Mouse (Mus musculus) cerebellum, adult 2 months (tissue): ENCODE data around the gene She. TPM values are rescaled to one million over a fixed set of nuclear protein-coding genes. Genes with fewer than 3 reads are reported as not detected.
"Not testable (repeated sequence)": the region's sequence is repeated elsewhere in the genome, so short reads cannot be mapped to it uniquely, and the experiment has no call there.

Experiments
- DNase-seq, 2 experiments: peaks; one replicate each; pipeline ENCODE4 v3.0.0; 2021
- H3K27ac ChIP-seq: fragments of 200-500 bp; 2 replicates; pipeline ENCODE4 v1.5.1; 2012; ENCODE audit warnings: low read length, control low read depth, inconsistent platforms; ENCODE audit not compliant: insufficient read depth
- H3K27me3 ChIP-seq: fragments of 200-500 bp; 2 replicates; pipeline ENCODE4 v1.6.1; 2012; ENCODE audit warnings: inconsistent platforms, mild to moderate bottlenecking, low read length, moderate library complexity; ENCODE audit not compliant: control insufficient read depth, insufficient read depth
- H3K4me1 ChIP-seq: fragments of 200-500 bp; 2 replicates; pipeline ENCODE4 v1.6.1; 2011; ENCODE audit warnings: low read length; ENCODE audit not compliant: control insufficient read depth, insufficient read depth
- H3K4me3 ChIP-seq: fragments of 200-500 bp; replicated peaks from 2 replicates; pipeline ENCODE3; 2011; ENCODE audit warnings: mild to moderate bottlenecking, low read depth, low read length, control low read depth; ENCODE audit not compliant: insufficient read depth
- CTCF ChIP-seq: fragments of 200-500 bp; IDR thresholded peaks from 2 replicates; pipeline ENCODE4 v1.5.1; 2011; ENCODE audit warnings: low read depth, mild to moderate bottlenecking, control low read depth, low read length, moderate library complexity, borderline replicate concordance; ENCODE audit not compliant: insufficient read depth
- POLR2A ChIP-seq: fragments of 200-500 bp; IDR thresholded peaks from 2 replicates; pipeline ENCODE4 v1.6.1; 2011; ENCODE audit warnings: low read length, control low read depth, borderline replicate concordance; ENCODE audit not compliant: insufficient read depth
- WGBS: fragments of 180-500 bp; shearing (Covaris S2); methylation state at CpG from one replicate; pipeline ENCODE4 v1.1.7; 2018; 5-methylcytosine and 5-hydroxymethylcytosine counted together
- polyA plus RNA-seq: library from polyadenylated mRNA; depleted of rRNA; stranded (reverse); fragments of >200 nt; gene quantifications from 2 replicates; pipeline ENCODE4 v1.2.3, GENCODE M21; 2012

The She gene
- polyA plus RNA-seq, 1 experiment, result 1.9 TPM

DNA sequence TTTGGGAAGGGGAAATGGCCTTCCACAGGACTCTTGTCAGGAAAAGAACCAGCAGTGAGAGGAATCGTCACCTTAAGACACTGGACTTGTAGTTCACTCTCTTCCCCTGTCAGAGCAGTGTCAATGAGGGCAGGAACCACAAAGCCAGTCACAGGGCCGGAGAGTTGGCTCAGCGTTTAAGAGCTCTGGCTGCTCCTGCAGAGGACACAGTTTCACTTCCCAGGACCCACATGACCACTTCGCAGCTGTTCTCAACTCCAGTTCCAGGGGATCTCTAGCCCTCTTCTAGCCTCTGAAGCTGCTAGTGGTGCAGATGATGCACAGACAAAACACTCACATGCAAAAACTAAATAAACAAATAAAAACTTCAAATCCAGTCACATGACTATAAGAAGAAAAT, 34.8 kb upstream of the She start:
- H3K4me1 ChIP-seq, result no peaks in the 10 kb centered on the region
- WGBS, result 29% methylated on average over 4 of the region's 4 CpGs
- TF ChIP-seq POLR2A, result no peak
- no peak for TF ChIP-seq CTCF
- no peak overlapping the region for H3K4me3 ChIP-seq
- no peaks in the 10 kb centered on the region for H3K27me3 ChIP-seq
- H3K27ac ChIP-seq, result no peak overlapping the region
- DNase-seq, result no peak

DNA sequence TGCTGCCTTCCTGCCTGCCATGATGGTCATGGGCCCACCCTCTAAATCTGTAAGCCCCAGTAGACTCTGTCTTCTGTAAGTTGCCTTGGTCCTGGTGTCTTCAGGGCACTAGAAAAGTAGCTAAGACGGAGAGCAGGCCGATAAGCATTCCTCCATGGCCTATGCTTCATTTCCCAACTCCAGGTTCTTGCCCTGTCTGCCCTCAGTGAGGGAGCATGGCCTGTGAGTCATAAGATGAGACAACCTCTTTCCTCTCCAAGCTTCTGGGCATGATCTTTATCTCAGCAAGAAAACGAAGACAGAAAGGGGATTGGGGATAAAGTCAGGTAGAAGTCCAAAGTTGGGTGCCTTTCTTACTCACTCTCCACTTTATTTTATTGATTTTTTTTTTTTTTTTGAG, 32.7 kb upstream of the She start:
- WGBS, result 83% methylated on average over 3 of the region's 3 CpGs
- H3K27me3 ChIP-seq, result no peaks in the 10 kb centered on the region
- H3K27ac ChIP-seq, result no peak overlapping the region
- no peak for DNase-seq
- TF ChIP-seq CTCF (no peak), POLR2A (no peak)
- H3K4me1 ChIP-seq, result no peaks in the 10 kb centered on the region
- no peak overlapping the region for H3K4me3 ChIP-seq

DNA sequence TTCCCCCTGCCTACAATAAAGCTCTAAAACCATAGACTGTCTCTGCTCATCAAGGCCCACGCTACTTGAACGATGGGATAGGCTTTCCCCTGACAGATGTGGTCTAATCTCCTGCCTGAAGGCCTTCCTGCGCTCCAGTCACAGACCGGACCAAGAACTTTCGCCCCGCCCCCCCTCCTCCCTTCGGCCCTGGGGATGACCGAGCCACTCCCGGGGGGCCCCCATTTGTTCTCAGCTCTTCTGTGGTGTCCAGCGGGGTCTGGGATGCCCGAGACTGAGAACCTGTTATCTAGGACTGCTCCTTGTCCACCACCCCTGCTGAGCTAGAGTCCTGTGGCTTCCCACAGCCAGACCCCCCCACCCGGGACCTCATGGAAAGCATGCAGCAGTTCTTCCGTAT, 31.7 kb upstream of the She start:
- Histone ChIP-seq H3K4me1 (no peaks in the 10 kb centered on the region), H3K27me3 (no peaks in the 10 kb centered on the region), H3K4me3 (no peak overlapping the region), H3K27ac (no peak overlapping the region)
- WGBS, result 16% methylated on average over 13 of the region's 13 CpGs
- TF ChIP-seq CTCF, result no peak
- TF ChIP-seq POLR2A, result no peak
- no peak for DNase-seq

DNA sequence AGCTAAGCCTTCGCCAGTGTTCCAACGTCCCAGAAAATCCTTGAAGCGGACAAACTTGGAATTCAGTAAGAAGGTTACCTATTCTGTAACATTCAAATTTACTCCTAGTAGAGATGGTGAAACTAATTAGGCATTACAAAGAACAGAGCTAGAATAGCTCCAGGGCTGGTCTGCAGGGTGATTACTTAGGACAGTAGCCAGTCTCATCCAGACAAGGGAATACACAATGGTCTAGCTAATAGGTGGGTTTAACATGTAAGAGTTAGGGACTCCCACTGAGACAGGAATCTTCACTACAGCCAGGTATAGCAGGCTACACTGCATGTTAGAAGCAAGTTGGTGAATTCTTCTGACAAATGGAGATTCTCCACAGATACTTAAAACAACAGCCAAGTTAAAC, 31.1 kb upstream of the She start:
- not testable (repeated sequence) for DNase-seq, H3K27ac ChIP-seq, H3K4me1 ChIP-seq, H3K4me3 ChIP-seq, H3K27me3 ChIP-seq
- WGBS, result 54% methylated on average over 3 of the region's 3 CpGs

DNA sequence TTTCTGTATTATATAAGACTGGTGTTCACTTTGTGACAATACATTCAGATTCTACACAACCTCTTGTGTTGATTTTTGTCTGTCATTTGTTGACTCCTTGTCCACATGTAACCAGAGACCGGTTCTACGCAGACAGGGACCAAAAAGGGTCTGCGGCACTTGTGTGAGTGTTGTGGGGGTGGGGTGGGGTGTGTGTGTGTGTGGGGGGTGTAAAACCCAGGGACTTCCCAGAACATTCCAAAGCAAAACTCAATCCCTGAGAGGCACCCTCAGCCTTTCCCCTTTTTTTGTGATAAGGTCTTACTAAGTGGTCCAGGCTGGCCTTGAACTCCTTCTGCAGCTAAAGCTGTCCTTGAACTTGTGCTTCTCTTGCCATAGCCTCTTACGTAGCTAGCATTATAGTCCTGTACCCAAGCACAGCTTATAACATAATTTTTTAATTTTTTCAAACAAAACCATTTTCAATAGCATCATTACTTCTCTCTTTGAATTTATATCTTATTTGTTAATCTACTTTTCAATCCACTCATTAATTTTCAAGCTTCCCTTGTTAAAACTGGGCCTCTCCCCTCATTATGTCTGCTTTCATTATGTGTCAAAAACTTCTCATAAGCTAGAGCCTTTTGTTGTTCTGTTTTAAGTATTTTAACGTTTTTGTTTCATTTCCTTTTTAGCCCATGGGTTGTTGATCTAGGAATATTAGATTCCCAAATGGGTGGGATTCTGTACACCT, 30.2 kb upstream of the She start:
- no peak for TF ChIP-seq POLR2A
- no peak for TF ChIP-seq CTCF
- WGBS, result 77% methylated on average over 5 of the region's 5 CpGs
- no peak for DNase-seq
- Histone ChIP-seq H3K27me3 (no peaks in the 10 kb centered on the region), H3K4me3 (no peak overlapping the region), H3K4me1 (no peaks in the 10 kb centered on the region), H3K27ac (no peak overlapping the region)

GRCm38 (mm10) chr3:89801507-89801847, 29.7 kb upstream of the She start:
- Histone ChIP-seq H3K27me3 (no peaks in the 10 kb centered on the region), H3K27ac (no peak overlapping the region), H3K4me3 (no peak overlapping the region), H3K4me1 (no peaks in the 10 kb centered on the region)
- DNase-seq, result no peak
- 24% methylated on average over 3 of the region's 3 CpGs for WGBS
- no peak for TF ChIP-seq POLR2A
- no peak for TF ChIP-seq CTCF

DNA sequence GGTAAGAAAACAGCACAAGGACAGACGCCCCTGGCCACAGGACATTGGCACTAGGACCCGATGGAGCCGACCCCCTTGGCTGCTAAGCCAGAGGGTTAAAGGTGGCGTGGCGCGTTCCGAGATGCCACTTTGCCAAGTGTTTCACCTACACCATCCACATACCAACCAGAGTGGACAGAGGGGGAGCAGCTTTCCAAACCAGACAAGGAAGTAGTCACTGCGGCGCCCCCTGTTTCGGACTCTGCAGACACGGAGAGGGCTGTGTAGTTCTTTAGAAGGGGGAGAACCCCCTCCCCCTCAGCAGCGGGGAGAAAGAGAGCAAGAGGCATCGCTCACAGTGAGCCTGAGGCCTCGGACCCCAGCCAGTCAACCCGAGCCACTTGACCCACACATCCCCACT, 28.3 kb upstream of the She start:
- H3K27me3 ChIP-seq, result no peaks in the 10 kb centered on the region
- no peak overlapping the region for H3K27ac ChIP-seq
- TF ChIP-seq CTCF (no peak), POLR2A (no peak)
- no peak for DNase-seq
- H3K4me1 ChIP-seq, result no peaks in the 10 kb centered on the region
- 58% methylated on average over 15 of the region's 15 CpGs for WGBS
- no peak overlapping the region for H3K4me3 ChIP-seq

DNA sequence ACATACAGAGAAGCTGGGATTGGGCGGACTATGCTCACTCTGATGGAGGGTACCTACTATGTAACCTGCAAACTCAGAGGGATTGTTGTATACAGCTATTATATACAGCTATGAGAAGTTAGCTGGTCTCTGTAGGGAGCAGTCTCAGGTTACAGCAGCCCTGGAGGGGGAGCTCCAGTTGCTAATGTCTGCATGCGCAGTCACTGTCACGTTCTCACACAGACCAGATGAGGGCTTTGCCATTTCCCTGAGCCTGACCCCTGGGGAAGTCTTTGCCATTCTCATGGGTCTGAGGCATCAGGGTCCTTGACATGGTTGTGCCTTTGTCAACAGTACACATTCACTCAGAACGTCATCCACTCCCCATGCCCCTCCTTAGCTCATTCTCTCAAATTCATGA, 26.0 kb upstream of the She start:
- WGBS, result 76% methylated on average over 4 of the region's 4 CpGs
- no peaks in the 10 kb centered on the region for H3K27me3 ChIP-seq
- H3K4me1 ChIP-seq, result no peaks in the 10 kb centered on the region
- no peak overlapping the region for H3K4me3 ChIP-seq
- H3K27ac ChIP-seq, result no peak overlapping the region
- DNase-seq, result no peak
- TF ChIP-seq CTCF, result no peak
- TF ChIP-seq POLR2A, result no peak

DNA sequence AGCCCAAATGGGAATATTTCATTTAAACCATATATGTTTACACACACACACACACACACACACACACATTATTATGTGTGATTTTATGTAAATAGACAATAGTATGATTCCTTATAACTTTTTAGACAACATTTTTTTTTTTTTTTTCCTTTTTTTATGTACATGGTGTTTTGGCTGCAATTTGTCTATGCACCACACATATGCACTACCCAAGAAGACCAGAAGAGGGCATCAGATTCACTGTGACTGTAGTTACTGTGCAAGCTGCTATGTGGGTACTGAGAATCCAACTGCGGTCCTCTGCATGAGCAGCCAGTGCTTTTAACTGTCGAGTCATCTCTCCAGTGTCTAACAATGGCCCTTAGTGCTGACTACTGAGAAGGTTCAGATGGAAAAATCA, 24.4 kb upstream of the She start:
- DNase-seq, result no peak
- H3K4me1 ChIP-seq, result no peaks in the 10 kb centered on the region
- H3K27me3 ChIP-seq, result no peaks in the 10 kb centered on the region
- no peak overlapping the region for H3K4me3 ChIP-seq
- WGBS, result 96% methylated on average over 2 of the region's 2 CpGs
- no peak overlapping the region for H3K27ac ChIP-seq
- TF ChIP-seq CTCF (no peak), POLR2A (no peak)
